Mouse (Mus musculus) lung, postnatal 10 days (tissue): ENCODE data around the gene Hspa12a.
A peak's percentile ranks its signal among the peaks of the same experiment; 100 is the strongest.
"Not testable (repeated sequence)": the region's sequence is repeated elsewhere in the genome, so short reads cannot be mapped to it uniquely, and the experiment has no call there.

ENCODE experiments used
- DNase-seq: peaks from one replicate; pipeline ENCODE4 v3.0.0; 2021

Gene Hspa12a

DNA sequence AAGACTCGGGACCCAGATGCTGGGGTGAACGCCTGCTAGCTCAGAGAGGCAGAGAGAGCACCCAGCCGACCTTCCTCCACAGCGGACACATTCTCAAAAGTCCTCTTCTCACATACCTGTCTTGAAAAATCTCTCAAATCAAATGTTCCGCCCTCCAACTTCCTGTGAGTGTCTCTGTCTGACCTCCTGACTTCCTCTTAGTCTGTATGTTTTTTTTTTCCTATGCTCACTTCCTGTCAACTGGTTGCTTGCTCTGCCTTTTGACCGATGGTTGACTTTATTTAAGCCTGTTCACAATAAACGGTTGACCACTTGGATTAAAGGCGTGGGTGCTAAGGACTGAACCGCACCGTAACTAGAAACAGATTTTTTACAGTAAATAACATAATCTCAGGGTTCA, 35.4 kb downstream of the Hspa12a start:
- DNase-seq = no peak

DNA sequence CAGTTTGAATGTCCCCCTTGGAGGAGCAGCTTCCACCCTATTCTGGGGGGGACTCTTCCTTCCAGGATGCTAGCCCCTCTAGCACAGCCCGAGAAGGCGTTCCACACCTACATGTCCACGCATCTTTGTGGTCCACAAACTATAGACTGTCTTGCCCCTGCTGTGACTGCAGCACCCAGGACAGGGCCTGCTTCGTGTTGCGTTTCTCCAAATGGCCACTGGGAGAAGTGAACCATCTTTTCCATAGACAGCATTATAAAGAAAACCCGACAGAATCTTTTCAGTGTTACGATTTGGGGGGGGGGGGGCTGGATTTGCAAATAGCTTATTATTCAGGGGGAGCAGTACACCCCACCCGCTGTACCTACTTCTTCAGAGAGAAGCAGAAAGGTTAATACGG, 36.8 kb downstream of the Hspa12a start:
- DNase-seq = no peak

DNA sequence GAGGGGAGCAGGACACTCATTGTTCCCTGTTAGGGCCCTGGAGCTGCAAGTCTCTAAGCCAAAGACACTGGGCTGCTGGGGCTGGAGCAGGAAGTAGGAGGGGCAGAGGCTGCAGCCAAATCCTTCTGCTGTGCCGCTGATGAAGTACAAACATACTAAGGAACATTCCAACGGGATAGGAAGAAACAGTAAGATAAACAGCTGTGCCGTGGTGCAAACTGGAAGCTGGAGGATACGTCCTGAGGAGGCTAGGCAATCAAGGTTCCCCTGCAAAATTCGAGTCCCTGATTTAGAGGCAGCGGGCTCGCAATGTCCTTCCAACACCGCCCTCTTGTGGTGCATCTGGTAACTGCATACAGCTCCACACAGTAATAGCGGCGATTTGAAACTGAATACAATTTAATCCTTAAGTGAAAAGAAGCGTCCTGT, 39.5 kb downstream of the Hspa12a start:
- peak; percentile 91 for DNase-seq

DNA sequence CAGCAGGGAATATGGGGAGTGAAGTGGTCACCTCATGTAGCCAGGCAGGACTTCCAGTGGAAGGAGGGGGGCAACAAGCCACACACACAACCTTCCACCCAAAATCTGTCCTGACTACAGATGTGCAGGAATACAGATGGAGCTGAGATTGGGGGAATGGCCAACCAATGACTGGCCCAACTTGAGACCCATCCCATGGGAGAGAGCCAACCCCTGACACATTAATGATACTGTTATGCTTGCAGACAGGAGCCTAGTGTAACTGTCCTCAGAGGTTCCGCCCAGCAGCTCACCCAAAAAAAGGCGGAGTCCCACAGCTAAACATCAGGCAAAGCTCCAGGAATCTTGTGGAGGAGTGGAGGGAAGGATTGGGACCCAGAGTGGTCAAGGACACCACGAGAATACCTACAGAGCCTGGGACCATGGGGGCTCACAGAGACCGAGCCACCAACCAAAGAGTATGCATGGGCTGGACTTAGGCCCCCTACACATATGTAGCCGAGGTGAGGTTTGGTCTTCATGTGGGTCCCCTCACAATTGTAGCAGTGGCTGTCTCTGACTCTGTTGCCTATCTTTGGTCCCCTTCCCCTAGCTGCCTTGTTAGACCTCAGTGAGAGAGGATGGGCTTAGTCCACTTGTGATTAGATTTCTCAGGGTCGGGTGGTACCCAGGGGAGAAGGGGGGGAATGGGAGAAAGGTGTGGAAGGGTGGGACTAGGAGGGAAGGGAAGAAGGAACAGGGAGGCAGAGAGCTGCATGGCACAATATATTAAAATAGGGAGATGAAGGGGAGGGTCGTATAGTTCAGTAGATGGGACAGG, 40.2 kb downstream of the Hspa12a start:
- DNase-seq = no peak

DNA sequence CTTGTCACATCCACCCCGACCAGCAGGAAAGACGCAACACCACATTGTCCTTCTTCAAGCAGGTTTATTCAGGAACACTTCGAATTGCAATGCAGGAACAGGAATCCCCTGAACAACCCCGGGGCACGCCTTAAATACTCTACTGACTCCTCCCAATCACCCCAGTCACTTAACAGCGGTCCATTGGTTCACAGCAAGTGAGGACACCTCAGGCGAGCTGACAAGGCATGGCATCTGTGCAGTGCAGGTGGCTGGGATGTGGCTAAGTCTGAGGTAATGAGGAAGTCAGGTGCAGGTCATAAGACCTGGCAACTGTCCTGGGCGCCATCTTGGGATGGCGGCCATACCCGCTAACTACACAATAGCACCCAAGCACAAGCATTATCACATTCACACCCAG, 43.0 kb downstream of the Hspa12a start:
- not testable (repeated sequence) for DNase-seq

DNA sequence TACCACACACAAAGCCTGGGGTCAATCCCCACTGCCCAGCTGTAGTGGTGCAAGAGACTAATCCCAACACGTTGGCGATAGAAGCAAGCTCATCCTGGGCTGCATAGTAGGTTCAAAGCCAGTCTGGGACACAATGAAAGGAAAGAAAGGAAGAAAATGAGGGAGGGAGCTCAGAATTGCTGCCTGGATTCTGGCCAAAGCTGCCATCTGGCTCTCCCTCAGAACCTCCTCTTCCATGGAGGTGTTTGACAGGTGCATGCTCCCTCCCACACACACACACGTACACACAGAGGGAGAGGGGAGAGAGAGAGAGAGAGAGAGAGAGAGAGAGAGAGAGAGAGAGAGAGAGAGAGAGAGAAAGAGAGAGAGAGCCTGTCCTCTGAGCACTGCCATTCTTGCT, 47.2 kb downstream of the Hspa12a start:
- DNase-seq = no peak

DNA sequence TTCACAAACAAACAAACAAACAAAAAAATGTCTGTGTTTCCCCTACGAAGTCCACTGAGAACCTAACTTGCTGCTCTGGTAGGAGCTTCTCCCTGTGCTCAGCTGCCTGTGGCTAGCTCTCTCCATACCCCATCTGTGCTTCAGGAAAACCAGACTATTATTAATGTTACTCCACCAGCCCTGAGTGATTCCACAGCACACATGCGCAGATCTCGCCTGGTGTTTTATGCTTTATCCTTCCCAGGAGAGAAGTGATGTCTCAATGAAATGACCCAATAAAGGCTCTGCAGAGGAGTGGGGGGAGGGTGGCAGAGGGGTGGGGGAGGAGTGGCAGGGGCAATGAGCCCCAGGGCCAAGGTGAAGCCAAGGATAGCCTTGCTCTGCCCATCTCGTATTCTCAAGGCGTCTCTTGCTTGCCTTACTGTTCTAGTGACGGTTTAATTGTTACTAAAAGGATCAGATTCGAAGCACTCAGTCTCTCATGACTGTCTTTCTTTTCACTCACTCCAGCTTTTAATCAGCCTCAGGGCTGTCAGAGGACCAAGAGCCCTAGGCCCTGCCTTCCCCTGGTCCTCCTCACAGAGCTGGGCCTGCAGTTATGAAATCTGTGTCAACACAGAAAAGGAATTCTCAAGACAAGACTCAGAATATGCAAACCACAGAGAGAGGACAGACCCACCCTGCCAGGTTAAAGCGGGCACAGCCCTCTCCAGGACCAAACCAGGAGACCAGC, 54.0 kb downstream of the Hspa12a start:
- DNase-seq = no peak

DNA sequence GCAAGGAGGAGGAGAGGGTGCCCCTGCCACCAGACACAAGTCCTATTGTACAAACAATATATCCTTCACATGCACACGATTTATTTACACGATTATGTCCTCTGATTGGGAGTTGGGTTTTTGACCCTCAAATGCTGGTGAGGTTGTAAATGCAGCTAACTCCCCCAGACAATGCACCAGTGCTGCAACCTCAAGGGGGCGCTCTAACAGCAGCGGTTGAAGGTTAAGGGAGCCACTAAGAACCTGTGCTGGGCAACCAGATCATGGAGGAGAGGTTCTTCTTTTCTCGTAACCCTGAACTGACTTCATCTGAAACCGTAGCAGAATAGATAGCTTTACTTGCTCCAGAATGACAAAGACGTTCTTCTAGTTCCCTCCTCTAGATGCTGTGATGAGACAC, 57.0 kb downstream of the Hspa12a start:
- DNase-seq = no peak

DNA sequence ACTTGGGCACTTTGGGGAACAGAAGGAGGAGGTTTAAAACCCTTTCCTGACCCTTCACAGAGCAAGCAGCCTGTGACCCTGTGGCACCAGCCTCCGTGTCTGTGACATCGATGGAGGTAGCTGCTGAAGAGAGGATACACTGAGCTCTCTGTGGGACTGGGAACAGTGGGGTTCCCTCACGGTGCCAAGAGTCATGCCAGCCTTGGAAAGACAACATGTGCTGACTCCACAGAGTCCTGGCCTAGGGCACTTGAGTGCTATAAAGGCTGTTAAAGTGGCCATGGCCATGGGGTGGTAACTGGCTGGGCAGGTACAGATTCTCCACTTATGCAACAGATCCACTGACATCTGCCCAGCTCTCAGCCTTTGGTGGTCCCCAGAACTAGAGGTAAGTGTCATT, 60.0 kb downstream of the Hspa12a start:
- DNase-seq = no peak

DNA sequence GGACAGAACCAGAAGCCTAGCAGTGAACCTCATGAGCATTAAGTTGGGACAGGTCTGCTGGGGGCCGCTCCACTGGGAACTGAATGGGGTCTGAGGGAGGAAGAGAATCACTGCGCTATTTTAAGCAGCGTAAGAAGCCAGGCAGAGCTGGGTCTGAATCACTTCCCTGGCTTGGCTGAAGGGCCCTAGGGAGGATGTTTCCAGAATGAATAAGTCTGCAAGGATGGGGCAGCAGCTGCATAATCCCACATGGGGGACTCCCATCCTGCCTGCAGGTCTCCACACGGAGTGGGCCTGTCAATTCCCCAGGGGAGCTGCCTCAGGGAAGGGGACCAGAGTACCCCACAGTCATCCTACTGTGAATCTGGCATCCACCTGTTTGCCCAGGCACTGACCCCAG, 61.1 kb downstream of the Hspa12a start:
- DNase-seq = no peak

DNA sequence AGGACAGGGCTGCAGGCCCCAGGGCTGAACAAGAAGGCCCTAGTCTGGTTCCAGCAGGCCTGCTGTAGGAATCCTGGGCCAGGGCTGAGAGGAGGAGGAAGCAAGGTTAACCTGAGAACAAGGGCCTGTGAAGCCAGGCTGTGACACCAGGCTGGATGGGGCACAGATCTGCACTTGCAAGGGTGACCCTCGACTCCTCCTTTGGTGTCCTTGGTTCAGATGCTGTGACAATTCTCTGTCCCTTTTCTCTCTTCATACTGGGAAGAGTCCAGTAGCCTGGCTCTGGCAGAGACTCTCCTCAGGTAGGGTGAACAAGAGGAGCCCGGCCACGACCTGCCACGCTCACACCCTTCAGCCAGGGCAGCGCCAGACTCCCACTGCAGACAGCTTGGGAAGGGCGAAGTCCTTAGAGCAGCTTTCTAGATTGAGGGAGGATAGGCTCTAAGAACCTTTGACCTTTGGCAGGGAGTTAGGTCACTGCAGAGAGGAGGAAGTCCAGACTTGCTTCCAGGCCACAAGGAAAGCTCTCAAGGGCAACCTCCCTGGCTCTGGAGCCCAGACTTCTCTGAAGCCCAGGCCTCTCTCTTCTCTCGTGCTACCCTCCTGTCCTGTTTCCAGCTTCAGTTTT, 64.0 kb downstream of the Hspa12a start:
- no peak for DNase-seq

DNA sequence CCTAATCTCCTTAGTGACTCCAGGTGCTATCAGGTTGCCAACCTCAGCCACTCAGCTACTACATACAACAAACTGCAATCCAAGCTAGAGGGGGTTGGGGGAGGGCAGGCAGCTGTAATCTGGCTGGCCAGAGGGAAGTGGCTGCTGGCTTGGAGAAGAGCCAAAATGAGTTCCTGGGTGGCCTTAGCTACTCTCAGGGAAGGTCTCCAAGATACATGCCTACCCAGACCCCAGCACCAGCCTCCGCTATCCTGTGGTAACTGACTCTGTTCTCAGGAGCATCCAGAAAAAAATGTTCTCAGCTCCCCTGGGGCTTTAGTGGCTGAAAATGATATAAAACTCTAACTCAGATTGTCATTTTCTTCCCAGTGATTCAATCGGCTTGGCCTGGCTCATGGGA, 64.9 kb downstream of the Hspa12a start:
- DNase-seq = peak; percentile 47

DNA sequence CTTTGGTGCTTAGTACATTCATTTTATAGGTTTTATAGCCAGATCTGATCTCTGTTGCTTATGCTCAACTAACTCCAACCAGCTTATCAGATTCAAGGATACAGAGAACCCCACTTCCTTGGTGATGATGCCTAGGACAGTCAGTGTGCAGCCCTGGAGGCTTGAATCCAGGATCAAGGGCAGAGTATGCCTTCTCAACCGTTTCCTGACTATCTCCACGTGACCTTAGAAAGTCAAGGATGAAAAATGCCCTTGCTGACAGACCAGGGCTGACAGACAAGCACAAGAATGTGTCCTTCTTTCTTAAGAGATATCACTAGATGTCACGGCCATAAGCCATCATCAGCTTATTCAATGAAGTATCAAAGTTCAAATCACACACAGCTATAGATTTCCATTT, 69.9 kb downstream of the Hspa12a start:
- DNase-seq = no peak

DNA sequence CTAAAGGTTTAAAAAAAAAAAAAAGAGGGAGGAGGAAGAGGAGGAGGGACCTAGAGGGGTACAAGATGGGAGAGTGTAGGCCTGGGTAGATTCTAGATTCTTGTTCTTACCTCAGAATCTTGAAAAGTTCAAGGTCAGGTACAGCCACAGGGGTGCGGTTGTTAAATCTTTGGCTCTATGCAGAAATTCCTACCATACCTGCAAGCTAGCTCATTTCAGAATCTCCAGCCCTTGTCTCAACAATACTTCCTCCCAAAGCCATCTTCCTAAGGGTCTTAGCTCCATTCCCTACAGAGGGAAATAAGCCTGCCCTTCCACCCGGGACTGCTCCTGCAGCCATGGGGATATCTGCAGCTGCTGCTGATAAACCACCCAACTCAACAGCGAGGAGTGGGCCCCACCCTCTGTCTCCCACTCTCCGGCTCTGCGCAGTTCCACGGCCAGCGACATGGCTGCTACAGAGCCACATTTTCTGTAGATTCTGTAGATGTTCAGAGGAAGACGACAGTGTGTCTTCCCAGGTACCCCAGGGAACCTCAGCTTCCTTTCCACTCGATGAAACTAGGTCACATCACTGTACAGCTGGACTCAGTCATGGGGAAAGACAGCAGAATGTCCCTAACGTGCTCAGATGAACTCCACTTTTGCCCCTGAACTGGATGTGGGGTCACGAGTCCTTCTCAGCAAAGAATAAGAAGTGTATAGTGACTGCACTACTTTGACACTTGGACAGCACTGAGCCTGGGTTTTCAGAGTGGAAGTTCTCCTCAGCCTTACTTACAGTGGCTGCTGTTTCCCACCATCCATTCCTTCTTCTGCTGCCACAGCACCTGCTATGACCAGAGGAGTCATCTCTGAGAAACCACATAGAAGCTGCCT, 70.8 kb downstream of the Hspa12a start:
- DNase-seq = no peak

DNA sequence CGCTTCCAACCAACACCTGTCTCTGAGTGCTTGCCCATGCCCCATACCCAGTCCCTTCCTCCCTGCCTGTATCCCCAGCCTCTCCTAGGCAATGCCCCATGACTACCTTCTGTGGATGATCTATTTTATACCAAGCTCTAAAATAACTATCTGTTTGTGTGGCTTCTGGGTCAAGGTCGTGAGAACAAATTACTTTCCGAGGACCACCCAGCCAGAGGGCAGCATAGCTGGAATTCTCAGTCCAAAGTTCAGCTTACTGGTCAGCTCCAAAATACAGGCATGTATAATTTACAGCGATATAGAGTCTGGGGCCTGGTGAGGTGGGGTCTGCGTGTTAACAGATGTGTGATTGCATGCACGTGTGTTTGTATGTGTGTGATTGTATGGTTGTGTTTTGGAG, 71.6 kb downstream of the Hspa12a start:
- no peak for DNase-seq

DNA sequence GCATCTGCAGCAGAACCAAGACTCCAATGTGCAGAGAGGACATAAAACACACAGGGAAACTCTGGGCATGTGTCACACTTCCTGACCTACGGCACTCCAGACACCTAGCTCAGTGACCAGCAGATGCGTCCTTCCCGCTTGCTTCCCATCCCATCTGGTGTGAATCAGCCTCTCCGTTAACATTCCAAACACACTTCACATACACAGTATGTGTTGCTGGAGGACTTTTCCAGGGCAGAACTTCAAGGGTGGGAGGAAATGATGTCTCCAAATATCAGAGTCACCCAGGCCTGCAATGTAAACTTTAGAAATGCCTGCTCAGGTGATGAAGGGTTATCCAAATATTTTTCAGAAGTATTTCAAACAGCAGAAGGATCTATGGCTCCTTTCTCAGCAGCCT, 76.8 kb downstream of the Hspa12a start:
- DNase-seq = no peak

DNA sequence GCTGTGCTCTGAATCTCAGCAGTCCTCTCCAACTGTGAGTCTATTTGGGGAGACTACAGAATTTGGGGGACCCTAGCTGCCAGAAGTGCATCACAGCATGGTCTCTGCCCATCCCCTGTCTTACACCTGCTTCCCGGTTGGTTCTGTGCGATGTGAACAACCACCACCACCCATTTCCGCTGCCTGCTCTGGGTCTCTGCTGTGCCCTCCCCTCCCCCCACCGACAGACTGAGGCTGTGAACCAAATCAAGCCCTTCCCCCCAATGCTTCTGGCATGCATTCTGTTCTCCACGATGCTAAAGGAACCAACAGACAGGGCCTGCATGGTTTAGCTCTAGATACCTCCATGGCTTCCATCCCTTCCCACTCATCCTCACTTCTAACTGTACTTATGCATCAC, 78.2 kb downstream of the Hspa12a start:
- DNase-seq = no peak

DNA sequence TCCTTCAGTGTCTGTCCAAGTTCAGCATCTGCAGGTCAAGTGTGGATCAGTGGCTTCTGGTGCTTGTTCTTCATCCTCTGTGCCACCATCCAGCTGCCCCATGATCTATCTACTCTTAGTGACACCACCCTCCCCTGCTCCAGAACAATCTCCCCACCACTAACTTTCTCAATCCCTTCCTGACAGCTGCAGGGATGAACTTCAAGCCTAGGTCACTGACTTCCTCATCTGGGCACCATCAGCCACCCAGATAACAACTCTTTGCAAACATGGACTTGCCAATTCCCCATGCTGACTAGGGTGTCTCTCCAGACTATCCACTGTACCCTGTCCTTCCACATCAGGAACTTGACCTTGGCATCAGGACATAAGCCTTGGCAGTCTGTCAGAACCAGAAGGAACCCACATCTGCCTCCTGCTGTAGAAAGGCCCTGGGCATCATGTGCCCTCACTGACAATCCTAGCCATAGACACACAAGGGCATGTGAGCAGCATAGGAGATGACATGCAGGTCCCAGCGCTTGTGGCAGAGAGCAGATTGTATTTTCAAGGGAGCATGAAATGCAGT, 79.4 kb downstream of the Hspa12a start:
- DNase-seq = no peak

DNA sequence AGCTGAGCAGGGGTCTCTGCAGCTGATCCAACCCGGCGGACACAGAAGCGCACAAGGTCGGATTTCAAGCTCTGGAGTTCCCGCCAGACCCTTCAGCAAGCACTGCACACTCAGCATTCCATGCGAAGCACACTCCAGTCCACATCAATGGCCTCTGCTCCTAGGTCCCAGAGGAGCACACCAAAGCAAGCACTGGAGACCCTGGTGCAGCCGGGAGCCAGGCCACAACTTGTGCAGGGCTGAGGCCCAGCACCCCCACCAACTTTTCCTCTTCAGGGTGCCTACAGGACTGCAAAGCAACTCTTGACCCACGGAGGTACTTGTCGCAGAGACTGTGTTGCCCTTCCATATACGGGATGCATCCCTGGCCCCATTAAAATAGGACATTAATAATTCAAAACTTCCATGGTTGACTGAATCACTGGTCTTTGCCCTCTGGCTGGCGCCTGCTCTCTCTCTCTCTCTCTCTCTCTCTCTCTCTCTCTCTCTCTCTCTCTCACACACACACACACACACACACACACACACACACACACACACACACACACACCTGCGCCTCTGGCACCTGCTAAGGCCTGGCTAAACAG, 82.2 kb downstream of the Hspa12a start:
- DNase-seq = no peak

DNA sequence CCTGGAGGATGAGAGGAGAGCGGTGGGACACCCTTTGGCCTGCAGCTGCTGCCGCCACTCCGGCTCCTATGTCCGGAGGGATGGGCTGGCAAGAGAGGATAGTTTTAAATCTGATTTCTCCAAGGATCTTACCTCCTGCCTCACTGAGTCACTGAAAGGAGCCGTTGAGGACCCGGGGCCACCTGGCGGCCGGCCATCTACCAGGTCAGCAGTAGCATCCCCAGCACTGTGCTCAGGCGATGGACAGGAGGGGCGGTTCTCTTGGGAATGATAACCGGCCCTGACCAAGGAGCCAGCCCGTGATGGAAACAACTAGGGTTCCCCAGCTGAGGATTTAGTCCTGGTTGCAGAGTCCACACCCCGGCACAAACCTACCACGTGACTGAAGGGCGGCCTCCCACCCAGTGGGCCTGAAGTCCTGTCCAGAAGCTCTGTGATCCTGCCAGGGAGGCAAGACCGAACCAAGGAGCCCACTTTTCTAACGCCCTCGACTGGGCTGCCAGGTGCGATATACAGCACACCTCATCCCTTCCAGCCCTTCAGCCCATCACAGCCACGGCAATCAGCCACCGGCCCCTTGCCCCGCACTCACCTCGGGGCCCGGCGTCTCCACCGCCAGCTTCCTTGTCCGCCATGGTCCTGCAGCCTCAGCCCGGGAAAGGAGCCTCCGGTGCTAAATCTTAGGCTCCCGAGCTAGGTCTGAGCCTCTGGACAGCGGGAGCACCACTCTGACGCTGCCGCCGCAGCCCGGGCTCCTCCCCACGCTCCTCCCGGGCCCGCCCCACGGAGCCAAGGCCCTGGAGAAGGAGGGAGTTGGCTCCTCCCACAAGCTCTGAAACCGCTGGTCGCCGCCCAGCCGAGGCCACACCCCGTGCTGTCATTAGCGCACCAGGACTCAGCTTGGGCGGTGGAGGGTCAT, 82.9 kb downstream of the Hspa12a start:
- DNase-seq = peak; percentile 93

DNA sequence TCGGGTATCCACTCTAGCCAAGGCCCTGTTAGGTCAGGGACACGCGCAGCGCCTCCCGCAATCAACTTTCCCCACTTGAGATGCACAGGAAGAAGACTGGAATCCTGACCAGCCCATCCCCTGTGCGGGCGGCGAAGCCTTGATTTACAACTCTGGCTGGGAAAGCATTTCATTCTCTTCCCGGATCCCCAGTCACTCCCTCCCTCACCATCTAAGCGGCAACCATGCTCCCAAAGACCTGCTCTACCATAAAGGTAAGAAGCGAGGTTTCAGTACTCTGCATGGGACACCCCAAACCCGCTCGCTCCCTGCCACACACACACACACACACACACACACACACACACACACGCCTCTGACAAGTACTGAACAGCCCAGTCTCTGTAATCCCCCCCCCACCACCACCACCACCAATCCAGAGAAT, 83.6 kb downstream of the Hspa12a start:
- no peak for DNase-seq
